ENCODE assay signal across 8 mouse cellular contexts in genomic region chr9:79716909-79717835, GRCm38 (mm10). TPM values are rescaled to one million over a fixed set of nuclear protein-coding genes. Genes with fewer than 3 reads are reported as not detected.
A peak's percentile ranks its signal among the peaks of the same experiment; 100 is the strongest.
DNase-seq lines count a peak whose midpoint lies in the region; ATAC-seq and TF ChIP-seq lines count a peak whose summit lies in the region.

No protein-coding gene starts in this region.

- H3K36me3 ChIP-seq in ES-Bruce4 (ENCODE audit: control insufficient read depth, insufficient read depth, low read length, poor library complexity, severe bottlenecking): no peaks in the 10 kb centered on the region
- no peaks in the 10 kb centered on the region for H3K36me3 ChIP-seq in forebrain, embryonic 13.5 days (ENCODE audit: poor library complexity, severe bottlenecking)

- H3K27ac ChIP-seq in ES-Bruce4 (ENCODE audit: insufficient read depth, low read length): no peak overlapping the region
- H3K27ac ChIP-seq in brown adipose tissue, adult 24 weeks (replicated peaks; ENCODE audit: low read depth, low read length): 0 out of 2 replicates have a peak overlapping the region, but pooled peaks have one; percentile 7
- H3K27ac ChIP-seq in forebrain, embryonic 13.5 days: no peak overlapping the region

- H3K27me3 ChIP-seq in ES-Bruce4 (ENCODE audit: control insufficient read depth, insufficient read depth, low read length, poor library complexity, severe bottlenecking): peaks cover 14% of the 10 kb centered on the region
- H3K27me3 ChIP-seq in forebrain, embryonic 13.5 days: peaks cover 56% of the 10 kb centered on the region

- no peaks in the 10 kb centered on the region for H3K4me1 ChIP-seq in ES-Bruce4 (ENCODE audit: control insufficient read depth, insufficient read depth, low read length)
- peaks cover 19% of the 10 kb centered on the region for H3K4me1 ChIP-seq in brown adipose tissue, adult 24 weeks (ENCODE audit: control insufficient read depth, insufficient read depth, insufficient read length, low read length)
- peaks cover 36% of the 10 kb centered on the region for H3K4me1 ChIP-seq in forebrain, embryonic 13.5 days

- intact Hi-C loops in heart, postnatal 10 days (cut with DNase I): loop anchor here (2.0 to 10.0 kb wide), 3 partner anchors 192 to 608 kb away; no protein-coding TSS in a partner anchor

- no peak for TF ChIP-seq EP300 in ES-Bruce4 (IDR thresholded peaks at IDR 0.05; ENCODE audit: insufficient read depth, low read depth, low read length)

- H3K9me3 ChIP-seq in ES-Bruce4 (replicated peaks; ENCODE audit: control insufficient read depth, insufficient read depth, low read length, poor library complexity, severe bottlenecking): no peaks in the 10 kb centered on the region
- H3K9me3 ChIP-seq in forebrain, embryonic 13.5 days (replicated peaks): no peaks in the 10 kb centered on the region

- ATAC-seq in forebrain, embryonic 13.5 days: peak; percentile 24
- no peak for ATAC-seq in inflammation-experienced regulatory T-cells, adult 6 months

- H3K4me3 ChIP-seq in ES-Bruce4 (ENCODE audit: low read depth, low read length): no peak overlapping the region
- H3K4me3 ChIP-seq in brown adipose tissue, adult 24 weeks (ENCODE audit: insufficient read depth, low read depth, low read length): peak overlapping the region; percentile 64
- H3K4me3 ChIP-seq in forebrain, embryonic 13.5 days: peak overlapping the region; percentile 52

- TF ChIP-seq CTCF in ES-Bruce4 (IDR thresholded peaks at IDR 0.05; ENCODE audit: low read depth, low read length): peak; percentile 11

- peak; percentile 71 to 82 for DNase-seq in heart, postnatal 10 days
- peak; percentile 68 for DNase-seq in layer of hippocampus, adult 11-12 months (ENCODE audit: low spot score)
- peak; percentile 46 to 69 for DNase-seq in lung, adult 18-20 months
- peak; percentile 18 for DNase-seq in retina, adult 2 months (ENCODE audit: low read depth, low spot score)

- H3K4me2 ChIP-seq in forebrain, embryonic 13.5 days: peak overlapping the region; percentile 95

- no peak for TF ChIP-seq POLR2A in ES-Bruce4 (IDR thresholded peaks at IDR 0.05; ENCODE audit: insufficient read depth, low read length)

- no peak overlapping the region for H3K9ac ChIP-seq in ES-Bruce4 (ENCODE audit: low read depth, poor library complexity, severe bottlenecking)
- no peak overlapping the region for H3K9ac ChIP-seq in forebrain, embryonic 13.5 days

- WGBS in forebrain, embryonic 13.5 days: 7% methylated on average over 23 of the region's 23 CpGs

RNA-seq across cellular contexts. Expression of gene Col12a1, which starts 1.5 kb away (rescaled TPM):
- 3.3 and 4.4 TPM in 2 replicates for polyA plus RNA-seq in ES-Bruce4 (2011; ENCODE audit: insufficient read depth, insufficient read length, low read depth, missing spikeins)
- 2.1 and 5.5 TPM in 2 replicates for polyA plus RNA-seq in brown adipose tissue, adult 24 weeks (2012; ENCODE audit: insufficient read depth, insufficient read length, missing spikeins)
- polyA plus RNA-seq in forebrain, embryonic 13.5 days (2015; fragmentation: Nextera tagmentation; extraction: Ambion mirVana): 2.5 and 3.1 TPM in 2 replicates
- 1 to 10 TPM; 7.1 to 8.3 TPM for total RNA-seq in heart, postnatal 10 days (2021)
- under 1 TPM in 1 of 3 experiments, not detected in 2; 0.13 TPM for polyA plus RNA-seq in inflammation-experienced regulatory T-cells, adult 6 months (2017; shearing (Covaris generic))

RNA-seq across cellular contexts. Expression of gene Cox7a2, which starts 42.5 kb away (rescaled TPM):
- 492 and 525 TPM in 2 replicates for polyA plus RNA-seq in ES-Bruce4 (2011; ENCODE audit: insufficient read depth, insufficient read length, low read depth, missing spikeins)
- polyA plus RNA-seq in brown adipose tissue, adult 24 weeks (2012; ENCODE audit: insufficient read depth, insufficient read length, missing spikeins): 3,082 and 3,212 TPM in 2 replicates
- 755 and 828 TPM in 2 replicates for polyA plus RNA-seq in forebrain, embryonic 13.5 days (2015; fragmentation: Nextera tagmentation; extraction: Ambion mirVana)
- total RNA-seq in heart, postnatal 10 days (2021): 1,000 to 10,000 TPM in 1 of 2 experiments, 100 to 1,000 TPM in 1; 975 to 1,016 TPM
- polyA plus RNA-seq in inflammation-experienced regulatory T-cells, adult 6 months (2017; shearing (Covaris generic)): 100 to 1,000 TPM; 249 to 393 (median 268) TPM

Comparison
In these comparisons a context has a peak if more than half of its experiments do, and no peak if none do; other contexts are left out.
1. DNase-seq: peak in every context shown above with its lines; median percentile 76 in heart, postnatal 10 days; 68 in layer of hippocampus, adult 11-12 months; 58 in lung, adult 18-20 months; 18 in retina, adult 2 months.